Mouse (Mus musculus): Measurements from ENCODE around the gene Nup214. TPM values are rescaled to one million over a fixed set of nuclear protein-coding genes. Genes with fewer than 3 reads are reported as not detected.

The Nup214 gene
- total and polyA plus RNA-seq, 2 experiments, result 5.3 to 11.5 TPM

GRCm38 (mm10) chr2:32046009-32046408 is 71.8 kb downstream of the Nup214 start:
- no peak for DNase-seq (ENCODE audit: extremely low read depth, low read depth, low spot score)
- Histone ChIP-seq H3K4me3 (ENCODE audit: insufficient read depth, low read depth, low read length) (no peak overlapping the region), H3K36me3 (ENCODE audit: control insufficient read depth, insufficient read depth, low read length) (peaks cover 30% of the 10 kb centered on the region), H3K9ac (ENCODE audit: low read depth, low read length) (no peak overlapping the region), H3K4me1 (ENCODE audit: control insufficient read depth, insufficient read depth, low read length) (no peaks in the 10 kb centered on the region), H3K27ac (replicated peaks; ENCODE audit: insufficient read depth, low read depth, low read length) (no peak overlapping the region), H3K79me2 (ENCODE audit: control insufficient read depth, insufficient read depth, low read length) (no peaks in the 10 kb centered on the region), H3K27me3 (ENCODE audit: control insufficient read depth, insufficient read depth, low read length) (no peaks in the 10 kb centered on the region)
- TF ChIP-seq CTCF (IDR thresholded peaks at IDR 0.05; ENCODE audit: low read depth, low read length) (no peak), POLR2A (IDR thresholded peaks at IDR 0.05; ENCODE audit: extremely low read depth, insufficient read depth, low read length) (no peak)
- 94% methylated on average over 10 of the region's 10 CpGs for WGBS

- Histone ChIP-seq H3K9ac (ENCODE audit: low read depth, low read length) (no peak overlapping the region), H3K27ac (replicated peaks; ENCODE audit: insufficient read depth, low read depth, low read length) (no peak overlapping the region), H3K4me1 (ENCODE audit: control insufficient read depth, insufficient read depth, low read length) (no peaks in the 10 kb centered on the region), H3K27me3 (ENCODE audit: control insufficient read depth, insufficient read depth, low read length) (no peaks in the 10 kb centered on the region), H3K4me3 (ENCODE audit: insufficient read depth, low read depth, low read length) (no peak overlapping the region), H3K36me3 (ENCODE audit: control insufficient read depth, insufficient read depth, low read length) (peaks cover 28% of the 10 kb centered on the region), H3K79me2 (ENCODE audit: control insufficient read depth, insufficient read depth, low read length) (no peaks in the 10 kb centered on the region)
- no peak for DNase-seq (ENCODE audit: extremely low read depth, low read depth, low spot score)
- TF ChIP-seq CTCF (IDR thresholded peaks at IDR 0.05; ENCODE audit: low read depth, low read length), result no peak
- no peak for TF ChIP-seq POLR2A (IDR thresholded peaks at IDR 0.05; ENCODE audit: extremely low read depth, insufficient read depth, low read length)
- 90% methylated on average over 10 of the region's 10 CpGs for WGBS
These were observed 73.1 kb downstream of the Nup214 start for GRCm38 (mm10) chr2:32047323-32047722.

DNA sequence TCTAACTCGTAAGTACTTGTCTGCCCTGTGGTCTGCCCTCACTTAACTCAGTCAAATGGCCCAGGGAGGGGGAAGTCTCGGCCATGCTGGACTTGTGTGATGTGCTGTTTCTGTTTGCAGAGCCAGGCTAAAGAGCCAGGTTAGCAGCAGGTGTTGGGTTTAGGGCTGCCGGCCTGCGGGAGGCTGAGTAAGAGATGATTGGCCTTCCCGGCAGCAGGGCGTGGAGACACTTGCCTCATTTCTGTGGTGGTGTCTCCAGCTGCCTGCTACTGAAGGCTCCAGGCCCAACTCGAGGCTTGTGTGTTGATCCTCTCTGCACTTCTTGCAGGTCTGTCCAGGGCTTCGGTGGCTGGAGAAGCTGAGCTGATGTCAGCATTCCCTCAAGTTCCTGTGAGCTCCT is 77.6 kb downstream of the Nup214 start:
- Histone ChIP-seq H3K36me3 (ENCODE audit: control insufficient read depth, insufficient read depth, low read length) (peaks cover 16% of the 10 kb centered on the region), H3K79me2 (ENCODE audit: control insufficient read depth, insufficient read depth, low read length) (no peaks in the 10 kb centered on the region), H3K4me3 (ENCODE audit: insufficient read depth, low read depth, low read length) (no peak overlapping the region), H3K4me1 (ENCODE audit: control insufficient read depth, insufficient read depth, low read length) (no peaks in the 10 kb centered on the region), H3K27ac (replicated peaks; ENCODE audit: insufficient read depth, low read depth, low read length) (no peak overlapping the region), H3K27me3 (ENCODE audit: control insufficient read depth, insufficient read depth, low read length) (no peaks in the 10 kb centered on the region), H3K9ac (ENCODE audit: low read depth, low read length) (no peak overlapping the region)
- no peak for DNase-seq (ENCODE audit: extremely low read depth, low read depth, low spot score)
- 88% methylated on average over 8 of the region's 8 CpGs for WGBS
- TF ChIP-seq CTCF (IDR thresholded peaks at IDR 0.05; ENCODE audit: low read depth, low read length) (no peak), POLR2A (IDR thresholded peaks at IDR 0.05; ENCODE audit: extremely low read depth, insufficient read depth, low read length) (no peak)

DNA sequence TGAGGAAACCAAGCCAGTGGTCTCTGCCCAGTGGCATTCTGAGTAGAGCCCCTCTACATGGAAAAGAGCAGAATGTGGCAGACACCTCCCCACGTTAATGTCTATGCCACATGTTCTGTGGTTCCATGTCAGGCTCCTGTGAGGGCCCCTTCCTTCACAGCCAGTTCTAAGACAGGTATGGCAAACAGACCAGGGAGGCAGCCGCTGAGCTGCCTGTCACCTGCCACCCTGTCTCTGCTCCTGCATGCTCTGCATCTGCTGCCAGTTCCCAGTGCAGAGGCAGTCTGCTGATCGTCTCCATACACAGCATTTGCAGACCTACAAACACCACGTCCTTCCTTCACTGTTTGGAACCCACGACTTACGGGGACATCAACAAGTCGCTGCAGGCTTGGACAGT is 78.2 kb downstream of the Nup214 start:
- no peak overlapping the region for H3K27ac ChIP-seq (replicated peaks; ENCODE audit: insufficient read depth, low read depth, low read length)
- H3K27me3 ChIP-seq (ENCODE audit: control insufficient read depth, insufficient read depth, low read length), result no peaks in the 10 kb centered on the region
- DNase-seq (ENCODE audit: extremely low read depth, low read depth, low spot score), result no peak
- H3K4me1 ChIP-seq (ENCODE audit: control insufficient read depth, insufficient read depth, low read length), result no peaks in the 10 kb centered on the region
- WGBS, result 93% methylated on average over 7 of the region's 7 CpGs
- H3K4me3 ChIP-seq (ENCODE audit: insufficient read depth, low read depth, low read length), result no peak overlapping the region
- no peak for TF ChIP-seq CTCF (IDR thresholded peaks at IDR 0.05; ENCODE audit: low read depth, low read length)
- no peak for TF ChIP-seq POLR2A (IDR thresholded peaks at IDR 0.05; ENCODE audit: extremely low read depth, insufficient read depth, low read length)
- peaks cover 16% of the 10 kb centered on the region for H3K36me3 ChIP-seq (ENCODE audit: control insufficient read depth, insufficient read depth, low read length)
- no peak overlapping the region for H3K9ac ChIP-seq (ENCODE audit: low read depth, low read length)
- H3K79me2 ChIP-seq (ENCODE audit: control insufficient read depth, insufficient read depth, low read length), result no peaks in the 10 kb centered on the region

DNA sequence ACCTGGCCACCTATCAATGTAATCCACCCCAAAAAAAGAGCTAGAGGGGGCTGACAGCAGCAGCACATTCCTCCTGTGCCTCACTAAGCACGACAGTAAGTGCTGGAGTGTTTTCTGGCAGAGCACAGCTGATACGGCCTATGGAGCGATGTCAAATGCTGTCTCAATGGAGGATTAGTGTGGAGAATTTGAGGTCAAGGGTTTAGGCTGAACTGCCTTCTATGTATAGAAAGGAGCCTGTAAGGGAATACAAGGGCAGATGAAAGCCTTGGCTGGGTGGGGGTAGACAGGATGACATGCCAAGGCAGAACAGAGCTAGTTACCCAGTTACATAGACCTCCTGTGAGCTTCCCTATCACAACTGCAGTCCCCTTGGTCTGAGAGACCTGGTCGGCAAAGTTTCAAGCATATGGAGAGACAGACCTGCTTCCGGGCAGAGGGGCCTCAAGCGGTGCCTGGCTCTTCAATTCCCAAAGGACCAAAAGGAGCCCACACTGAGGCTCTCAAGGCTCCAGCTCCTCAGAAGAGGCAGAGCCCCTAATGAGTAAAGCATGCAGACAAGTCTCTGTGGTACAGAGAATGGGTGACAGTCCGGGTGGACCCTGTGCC is 81.2 kb downstream of the Nup214 start:
- Histone ChIP-seq H3K9ac (ENCODE audit: low read depth, low read length) (no peak overlapping the region), H3K79me2 (ENCODE audit: control insufficient read depth, insufficient read depth, low read length) (no peaks in the 10 kb centered on the region), H3K27ac (replicated peaks; ENCODE audit: insufficient read depth, low read depth, low read length) (no peak overlapping the region), H3K27me3 (ENCODE audit: control insufficient read depth, insufficient read depth, low read length) (no peaks in the 10 kb centered on the region), H3K36me3 (ENCODE audit: control insufficient read depth, insufficient read depth, low read length) (peaks cover 3% of the 10 kb centered on the region; the same call in 1 of the 2 replicates), H3K4me1 (ENCODE audit: control insufficient read depth, insufficient read depth, low read length) (no peaks in the 10 kb centered on the region), H3K4me3 (ENCODE audit: insufficient read depth, low read depth, low read length) (no peak overlapping the region)
- TF ChIP-seq POLR2A (IDR thresholded peaks at IDR 0.05; ENCODE audit: extremely low read depth, insufficient read depth, low read length) (no peak), CTCF (IDR thresholded peaks at IDR 0.05; ENCODE audit: low read depth, low read length) (no peak)
- no peak for DNase-seq (ENCODE audit: extremely low read depth, low read depth, low spot score)
- 89% methylated on average over 7 of the region's 7 CpGs for WGBS

DNA sequence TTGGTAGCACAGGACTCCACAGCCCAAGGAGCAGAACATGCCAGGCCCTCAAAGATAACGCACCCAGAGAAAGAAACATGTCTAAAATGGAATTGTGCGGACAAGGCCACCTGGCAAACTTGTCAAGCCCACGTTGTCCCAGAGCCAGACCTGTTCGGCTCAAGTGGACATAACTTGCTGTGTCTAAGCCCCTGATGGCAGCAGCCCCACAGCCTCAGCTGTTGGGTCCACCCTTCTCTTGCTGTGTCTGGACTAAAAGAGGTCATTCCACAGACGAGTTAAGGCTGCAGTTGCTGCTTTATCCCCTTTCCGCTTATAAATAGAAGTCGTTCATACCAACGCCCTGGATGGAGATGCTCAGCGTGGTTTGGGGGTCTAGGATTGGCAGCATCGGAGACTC is 82.3 kb downstream of the Nup214 start:
- no peak for DNase-seq (ENCODE audit: extremely low read depth, low read depth, low spot score)
- H3K79me2 ChIP-seq (ENCODE audit: control insufficient read depth, insufficient read depth, low read length), result no peaks in the 10 kb centered on the region
- H3K9ac ChIP-seq (ENCODE audit: low read depth, low read length), result no peak overlapping the region
- H3K4me1 ChIP-seq (ENCODE audit: control insufficient read depth, insufficient read depth, low read length), result no peaks in the 10 kb centered on the region
- H3K4me3 ChIP-seq (ENCODE audit: insufficient read depth, low read depth, low read length), result no peak overlapping the region
- 92% methylated on average over 10 of the region's 10 CpGs for WGBS
- H3K27ac ChIP-seq (replicated peaks; ENCODE audit: insufficient read depth, low read depth, low read length), result no peak overlapping the region
- no peak for TF ChIP-seq CTCF (IDR thresholded peaks at IDR 0.05; ENCODE audit: low read depth, low read length)
- TF ChIP-seq POLR2A (IDR thresholded peaks at IDR 0.05; ENCODE audit: extremely low read depth, insufficient read depth, low read length), result no peak
- H3K36me3 ChIP-seq (ENCODE audit: control insufficient read depth, insufficient read depth, low read length), result peaks cover 3% of the 10 kb centered on the region; the same call in 1 of the 2 replicates
- H3K27me3 ChIP-seq (ENCODE audit: control insufficient read depth, insufficient read depth, low read length), result no peaks in the 10 kb centered on the region
